Mouse (Mus musculus): Measurements from ENCODE around the gene Nkg7. TPM values are rescaled to one million over a fixed set of nuclear protein-coding genes. Genes with fewer than 3 reads are reported as not detected.

The Nkg7 gene
- polyA plus RNA-seq, 1 experiment from 2014 or later = 3.8 TPM

GRCm38 (mm10) chr7:43475706-43476105 lies 38.8 kb downstream of the Nkg7 start:
- 9% methylated on average over 23 of the region's 23 CpGs for WGBS
- no peak overlapping the region for H3K4me2 ChIP-seq
- ATAC-seq (replicated peaks; ENCODE audit: low FRiP score) = no peak
- H3K27ac ChIP-seq (ENCODE audit: low read depth, low read length) = no peak overlapping the region
- no peak for DNase-seq (ENCODE audit: low spot score)
- no peak overlapping the region for H3K9ac ChIP-seq (ENCODE audit: low read depth, low read length)
- H3K36me3 ChIP-seq (ENCODE audit: control insufficient read depth, insufficient read depth, low read length) = no peaks in the 10 kb centered on the region
- no peaks in the 10 kb centered on the region for H3K4me1 ChIP-seq (replicated peaks; ENCODE audit: control insufficient read depth, insufficient read depth, low read length)
- no peak overlapping the region for H3K4me3 ChIP-seq (ENCODE audit: low read depth, low read length)
- no peaks in the 10 kb centered on the region for H3K9me3 ChIP-seq (ENCODE audit: control insufficient read depth, low read length)
- peaks cover 42% of the 10 kb centered on the region for H3K27me3 ChIP-seq (replicated peaks; ENCODE audit: control insufficient read depth, insufficient read depth, low read length)

- H3K4me2 ChIP-seq = no peak overlapping the region
Measured at GRCm38 (mm10) chr7:43476376-43476775, 39.5 kb downstream of the Nkg7 start.

GRCm38 (mm10) chr7:43481191-43481590 lies 44.3 kb downstream of the Nkg7 start:
- Histone ChIP-seq H3K9ac (ENCODE audit: low read depth, low read length) (no peak overlapping the region), H3K4me1 (replicated peaks; ENCODE audit: control insufficient read depth, insufficient read depth, low read length) (no peaks in the 10 kb centered on the region), H3K36me3 (ENCODE audit: control insufficient read depth, insufficient read depth, low read length) (no peaks in the 10 kb centered on the region), H3K9me3 (ENCODE audit: control insufficient read depth, low read length) (no peaks in the 10 kb centered on the region), H3K27ac (ENCODE audit: low read depth, low read length) (no peak overlapping the region), H3K4me3 (ENCODE audit: low read depth, low read length) (no peak overlapping the region), H3K27me3 (replicated peaks; ENCODE audit: control insufficient read depth, insufficient read depth, low read length) (peaks cover 19% of the 10 kb centered on the region), H3K4me2 (no peak overlapping the region)
- no peak for DNase-seq (ENCODE audit: low spot score)
- WGBS = 70% methylated on average over 3 of the region's 3 CpGs
- ATAC-seq (replicated peaks; ENCODE audit: low FRiP score) = no peak

More at GRCm38 (mm10) chr7:43476376-43476775, 39.5 kb downstream of the Nkg7 start:
- Histone ChIP-seq H3K9me3 (ENCODE audit: control insufficient read depth, low read length) (no peaks in the 10 kb centered on the region), H3K27ac (ENCODE audit: low read depth, low read length) (no peak overlapping the region), H3K27me3 (replicated peaks; ENCODE audit: control insufficient read depth, insufficient read depth, low read length) (peaks cover 42% of the 10 kb centered on the region), H3K36me3 (ENCODE audit: control insufficient read depth, insufficient read depth, low read length) (no peaks in the 10 kb centered on the region), H3K4me3 (ENCODE audit: low read depth, low read length) (no peak overlapping the region), H3K4me1 (replicated peaks; ENCODE audit: control insufficient read depth, insufficient read depth, low read length) (no peaks in the 10 kb centered on the region), H3K9ac (ENCODE audit: low read depth, low read length) (no peak overlapping the region)
- DNase-seq (ENCODE audit: low spot score) (no peak), ATAC-seq (replicated peaks; ENCODE audit: low FRiP score) (no peak)
- WGBS = 6% methylated on average over 13 of the region's 13 CpGs

- Histone ChIP-seq H3K27ac (ENCODE audit: low read depth, low read length) (no peak overlapping the region), H3K27me3 (replicated peaks; ENCODE audit: control insufficient read depth, insufficient read depth, low read length) (peaks cover 9% of the 10 kb centered on the region), H3K36me3 (ENCODE audit: control insufficient read depth, insufficient read depth, low read length) (no peaks in the 10 kb centered on the region), H3K4me3 (ENCODE audit: low read depth, low read length) (no peak overlapping the region), H3K9me3 (ENCODE audit: control insufficient read depth, low read length) (no peaks in the 10 kb centered on the region), H3K4me1 (replicated peaks; ENCODE audit: control insufficient read depth, insufficient read depth, low read length) (no peaks in the 10 kb centered on the region), H3K9ac (ENCODE audit: low read depth, low read length) (no peak overlapping the region), H3K4me2 (no peak overlapping the region)
- ATAC-seq (replicated peaks; ENCODE audit: low FRiP score) = no peak
- DNase-seq (ENCODE audit: low spot score) = no peak
- 66% methylated on average over 8 of the region's 8 CpGs for WGBS
Measured at GRCm38 (mm10) chr7:43482090-43482716, 45.3 kb downstream of the Nkg7 start.

GRCm38 (mm10) chr7:43483236-43483635 lies 46.4 kb downstream of the Nkg7 start:
- H3K27me3 ChIP-seq (replicated peaks; ENCODE audit: control insufficient read depth, insufficient read depth, low read length) = peaks cover 1% of the 10 kb centered on the region
- no peak overlapping the region for H3K4me2 ChIP-seq
- 9% methylated on average over 10 of the region's 10 CpGs for WGBS
- H3K27ac ChIP-seq (ENCODE audit: low read depth, low read length) = no peak overlapping the region
- no peaks in the 10 kb centered on the region for H3K36me3 ChIP-seq (ENCODE audit: control insufficient read depth, insufficient read depth, low read length)
- H3K9me3 ChIP-seq (ENCODE audit: control insufficient read depth, low read length) = no peaks in the 10 kb centered on the region
- H3K4me3 ChIP-seq (ENCODE audit: low read depth, low read length) = no peak overlapping the region
- no peaks in the 10 kb centered on the region for H3K4me1 ChIP-seq (replicated peaks; ENCODE audit: control insufficient read depth, insufficient read depth, low read length)
- no peak overlapping the region for H3K9ac ChIP-seq (ENCODE audit: low read depth, low read length)
- ATAC-seq (replicated peaks; ENCODE audit: low FRiP score) (no peak), DNase-seq (ENCODE audit: low spot score) (no peak)

Small RNA genes lying within 50 kb of the gene (microRNA-seq; reads per million reads assigned to microRNA genes)
- 2.1 reads per million for gene Mir7051 (ENCODE audit: borderline number of aligned reads)

Other genes starting within 250 kb of the Nkg7 start
- 10.4 and 14.1 TPM in 2 replicates for gene Zfp715, start 123.8 kb upstream of the Nkg7 start, polyA plus RNA-seq (2014; fragmentation: Nextera tagmentation; extraction: Ambion mirVana)
- gene Siglecf, start 85.7 kb upstream of the Nkg7 start, polyA plus RNA-seq (2014; fragmentation: Nextera tagmentation; extraction: Ambion mirVana) = 2.7 and 2.9 TPM in 2 replicates
- 0.34 and 0.47 TPM in 2 replicates for gene Siglecg, start 28.9 kb upstream of the Nkg7 start, polyA plus RNA-seq (2014; fragmentation: Nextera tagmentation; extraction: Ambion mirVana)
- 0.10 TPM in 1 of 2 replicates, not detected in the other for gene Lim2, start 9.4 kb upstream of the Nkg7 start, polyA plus RNA-seq (2014; fragmentation: Nextera tagmentation; extraction: Ambion mirVana)
- gene Cldnd2, start 3.7 kb downstream of the Nkg7 start, polyA plus RNA-seq (2014; fragmentation: Nextera tagmentation; extraction: Ambion mirVana) = not detected in 2 replicates
- 369 and 378 TPM in 2 replicates for gene Etfb, start 7.0 kb downstream of the Nkg7 start, polyA plus RNA-seq (2014; fragmentation: Nextera tagmentation; extraction: Ambion mirVana)
- 0.37 TPM in 1 of 2 replicates, not detected in the other for gene Gm45233, start 7.1 kb downstream of the Nkg7 start, polyA plus RNA-seq (2014; fragmentation: Nextera tagmentation; extraction: Ambion mirVana)
- 1.1 and 1.9 TPM in 2 replicates for gene Vsig10l, start 26.1 kb downstream of the Nkg7 start, polyA plus RNA-seq (2014; fragmentation: Nextera tagmentation; extraction: Ambion mirVana)
- 0.16 and 0.25 TPM in 2 replicates for gene Iglon5, start 53.0 kb downstream of the Nkg7 start, polyA plus RNA-seq (2014; fragmentation: Nextera tagmentation; extraction: Ambion mirVana)
- gene 4931406B18Rik, start 68.9 kb downstream of the Nkg7 start, polyA plus RNA-seq (2014; fragmentation: Nextera tagmentation; extraction: Ambion mirVana) = not detected in 2 replicates
- 1.3 and 1.6 TPM in 2 replicates for gene Cd33, start 107.4 kb downstream of the Nkg7 start, polyA plus RNA-seq (2014; fragmentation: Nextera tagmentation; extraction: Ambion mirVana)
- 0.97 and 1.1 TPM in 2 replicates for gene Zfp658, start 125.2 kb downstream of the Nkg7 start, polyA plus RNA-seq (2014; fragmentation: Nextera tagmentation; extraction: Ambion mirVana)
- 7.0 and 9.1 TPM in 2 replicates for gene Zfp719, start 142.5 kb downstream of the Nkg7 start, polyA plus RNA-seq (2014; fragmentation: Nextera tagmentation; extraction: Ambion mirVana)
- gene Zfp819, start 170.1 kb downstream of the Nkg7 start, polyA plus RNA-seq (2014; fragmentation: Nextera tagmentation; extraction: Ambion mirVana) = 0.07 and 0.16 TPM in 2 replicates
- not detected in 2 replicates for gene Ceacam18, start 197.6 kb downstream of the Nkg7 start, polyA plus RNA-seq (2014; fragmentation: Nextera tagmentation; extraction: Ambion mirVana)
- 0.79 and 0.90 TPM in 2 replicates for gene Siglece, start 223.1 kb downstream of the Nkg7 start, polyA plus RNA-seq (2014; fragmentation: Nextera tagmentation; extraction: Ambion mirVana)
- 7.5 and 8.7 TPM in 2 replicates for gene Ctu1, start 234.9 kb downstream of the Nkg7 start, polyA plus RNA-seq (2014; fragmentation: Nextera tagmentation; extraction: Ambion mirVana)

Data from liver, embryonic 11.5 days (tissue).